Mouse (Mus musculus): ENCODE data around the gene Sos1. TPM values are rescaled to one million over a fixed set of nuclear protein-coding genes. Genes with fewer than 3 reads are reported as not detected.

The Sos1 gene
- total RNA-seq, 2 experiments from 2014 or later: 5.7 to 21.1 TPM

Other genes starting within 250 kb of the Sos1 start
- gene Morn2, start 190.2 kb downstream of the Sos1 start, total RNA-seq (2015): 8.9 and 13.4 TPM in 2 replicates
- gene Morn2, start 190.2 kb downstream of the Sos1 start, total RNA-seq (2017): 7.1 and 14.9 TPM in 2 replicates
- 9.2 and 11.3 TPM in 2 replicates for gene Dhx57, start 190.0 kb downstream of the Sos1 start, total RNA-seq (2015)
- 10.2 and 15.3 TPM in 2 replicates for gene Dhx57, start 190.0 kb downstream of the Sos1 start, total RNA-seq (2017)
- gene Arhgef33, start 173.0 kb downstream of the Sos1 start, total RNA-seq (2015): 0.35 TPM in 1 of 2 replicates, not detected in the other
- gene Arhgef33, start 173.0 kb downstream of the Sos1 start, total RNA-seq (2017): 1.7 TPM in 1 of 2 replicates, not detected in the other
- not detected in 2 replicates for gene Gm10190, start 106.9 kb downstream of the Sos1 start, total RNA-seq (2015)
- not detected in 2 replicates for gene Gm10190, start 106.9 kb downstream of the Sos1 start, total RNA-seq (2017)
- gene Cdkl4, start 97.4 kb upstream of the Sos1 start, total RNA-seq (2015): 0.47 and 0.54 TPM in 2 replicates
- 0.17 and 0.75 TPM in 2 replicates for gene Cdkl4, start 97.4 kb upstream of the Sos1 start, total RNA-seq (2017)
- 8.4 and 10.0 TPM in 2 replicates for gene Map4k3, start 248.0 kb upstream of the Sos1 start, total RNA-seq (2015)
- gene Map4k3, start 248.0 kb upstream of the Sos1 start, total RNA-seq (2017): 8.0 and 8.7 TPM in 2 replicates

All from megakaryocyte progenitor cell, adult 5-6 weeks (primary cell).